Mouse (Mus musculus) heart, embryonic 14.5 days (tissue): ENCODE data around the gene Gm11639. TPM values are rescaled to one million over a fixed set of nuclear protein-coding genes. Genes with fewer than 3 reads are reported as not detected.
A peak's percentile ranks its signal among the peaks of the same experiment; 100 is the strongest.

Source experiments
- ATAC-seq: fragments of 200-750 bp; cut with Nextera tagmentation; 2 replicates; pipeline ENCODE4 v1.8.0; 2017; ENCODE audit warnings: low read depth, moderate TSS enrichment; ENCODE audit not compliant: insufficient number of reproducible peaks, insufficient read depth, low FRiP score
- H3K27ac ChIP-seq, 2 experiments: fragments of 200-500 bp in 1 of 2; fragments of 300-500 bp in 1 of 2; sonication (generic) in 1 of 2; replicated peaks in 1 of 2; 2 replicates each; pipeline ENCODE4 v1.5.1; 2012 to 2014; ENCODE audit warnings: low read depth in 2 of 2, low read length in 2 of 2, control low read depth in 1 of 2, mild to moderate bottlenecking in 1 of 2, mixed read lengths in 1 of 2; ENCODE audit not compliant: control insufficient read depth in 1 of 2, insufficient read depth in 1 of 2
- H3K27me3 ChIP-seq: fragments of 300-500 bp; sonication (generic); 2 replicates; pipeline ENCODE4 v1.6.1; 2014; ENCODE audit warnings: mild to moderate bottlenecking, low read length, control low read depth; ENCODE audit not compliant: control insufficient read depth, insufficient read depth
- H3K36me3 ChIP-seq: fragments of 300-500 bp; sonication (generic); 2 replicates; pipeline ENCODE4 v1.6.1; 2014; ENCODE audit warnings: mild to moderate bottlenecking, control low read depth, low read length, mixed read lengths; ENCODE audit not compliant: control insufficient read depth, insufficient read depth
- H3K4me1 ChIP-seq, 2 experiments: fragments of 200-500 bp in 1 of 2; fragments of 300-500 bp in 1 of 2; sonication (generic) in 1 of 2; 2 replicates each; pipeline ENCODE4 v1.6.1; 2012 to 2014; ENCODE audit warnings: low read length in 2 of 2, control low read depth in 1 of 2, mixed read lengths in 1 of 2; ENCODE audit not compliant: control insufficient read depth in 2 of 2, insufficient read depth in 2 of 2
- H3K4me2 ChIP-seq: fragments of 300-500 bp; sonication (generic); 2 replicates; pipeline ENCODE4 v1.6.1; 2014; ENCODE audit warnings: mild to moderate bottlenecking, low read length
- H3K4me3 ChIP-seq, 2 experiments: fragments of 200-500 bp in 1 of 2; fragments of 300-500 bp in 1 of 2; sonication (generic) in 1 of 2; 2 replicates each; pipeline ENCODE4 v1.5.1; 2012 to 2014; ENCODE audit warnings: low read length in 2 of 2, mild to moderate bottlenecking in 2 of 2, control low read depth in 1 of 2, low read depth in 1 of 2, moderate library complexity in 1 of 2; ENCODE audit not compliant: control insufficient read depth in 1 of 2, insufficient read depth in 1 of 2
- H3K9ac ChIP-seq: fragments of 300-500 bp; sonication (generic); 2 replicates; pipeline ENCODE4 v1.6.1; 2014; ENCODE audit warnings: mild to moderate bottlenecking, low read length
- H3K9me3 ChIP-seq: fragments of 300-500 bp; sonication (generic); 2 replicates; pipeline ENCODE4 v1.6.1; 2016; ENCODE audit warnings: low read length, control low read depth; ENCODE audit not compliant: control insufficient read depth
- WGBS: fragments of 180-500 bp; shearing (Covaris S2); extraction: QIAGEN DNeasy Blood & Tissue Kit; methylation state at CpG from one replicate; pipeline ENCODE4 v1.1.7; 2014; 5-methylcytosine and 5-hydroxymethylcytosine counted together
- polyA plus RNA-seq: library from polyadenylated mRNA; unstranded; fragments of >200 nt; fragmentation: Nextera tagmentation; extraction: Ambion mirVana; gene quantifications from 2 replicates; pipeline ENCODE4 v1.2.1, GENCODE M21; 2014

Gene Gm11639
- polyA plus RNA-seq, 1 experiment from 2014 or later = not detected

DNA sequence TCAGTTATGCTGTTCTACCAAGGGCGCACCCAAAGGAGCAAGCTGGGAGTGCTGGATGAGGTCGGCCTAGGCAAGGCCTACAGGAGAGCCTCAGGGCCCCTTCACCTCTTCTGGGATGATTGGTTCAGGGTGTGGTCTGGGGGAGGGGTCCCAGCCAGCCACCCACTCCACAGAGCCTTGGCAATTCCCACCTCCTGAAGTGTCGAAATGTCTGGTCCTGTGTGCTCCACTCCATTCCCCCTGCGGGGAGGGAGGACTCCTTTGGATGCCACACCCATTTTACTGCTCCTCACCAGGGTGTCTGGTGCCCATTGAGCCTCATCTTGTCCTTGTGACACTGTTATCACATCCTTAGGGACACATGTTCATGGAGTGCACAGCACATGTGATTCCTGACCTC lies 39.3 kb upstream of the Gm11639 start:
- no peaks in the 10 kb centered on the region for H3K27me3 ChIP-seq
- 63% methylated on average over 4 of the region's 4 CpGs for WGBS
- H3K4me2 ChIP-seq = no peak overlapping the region
- H3K4me1 ChIP-seq = peaks cover 0 to 3% of the 10 kb centered on the region in 2 experiments; a peak in 1 of 4 replicates
- no peaks in the 10 kb centered on the region for H3K36me3 ChIP-seq
- no peak overlapping the region for H3K27ac ChIP-seq
- no peaks in the 10 kb centered on the region for H3K9me3 ChIP-seq
- H3K4me3 ChIP-seq = no peak overlapping the region
- H3K9ac ChIP-seq = no peak overlapping the region
- ATAC-seq = no peak

DNA sequence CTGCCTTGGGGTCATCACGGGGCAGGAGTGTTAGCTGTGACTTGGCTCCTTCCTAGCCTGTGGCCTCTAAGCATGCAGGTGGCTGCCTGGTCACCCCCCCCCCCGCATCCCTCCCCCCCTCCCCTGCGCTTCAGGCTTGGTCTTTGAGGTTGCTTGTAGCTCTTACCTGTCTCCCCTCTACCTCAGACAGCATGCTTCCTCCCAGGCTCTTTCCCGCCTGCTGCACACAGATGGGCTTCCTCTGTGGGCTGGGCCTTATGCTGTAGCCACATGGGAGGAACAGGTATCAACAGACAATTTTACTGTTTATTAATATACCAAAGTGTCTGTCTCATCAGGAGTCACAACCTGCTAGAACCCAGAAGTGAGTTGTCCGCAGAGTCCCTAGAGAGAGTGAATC lies 38.9 kb upstream of the Gm11639 start:
- ATAC-seq = no peak
- H3K9ac ChIP-seq = no peak overlapping the region
- H3K36me3 ChIP-seq = no peaks in the 10 kb centered on the region
- H3K27ac ChIP-seq = no peak overlapping the region
- 79% methylated on average over 5 of the region's 5 CpGs for WGBS
- peaks cover 0 to 3% of the 10 kb centered on the region in 2 experiments; a peak in 1 of 4 replicates for H3K4me1 ChIP-seq
- no peaks in the 10 kb centered on the region for H3K27me3 ChIP-seq
- H3K4me3 ChIP-seq = no peak overlapping the region
- no peak overlapping the region for H3K4me2 ChIP-seq
- H3K9me3 ChIP-seq = no peaks in the 10 kb centered on the region

DNA sequence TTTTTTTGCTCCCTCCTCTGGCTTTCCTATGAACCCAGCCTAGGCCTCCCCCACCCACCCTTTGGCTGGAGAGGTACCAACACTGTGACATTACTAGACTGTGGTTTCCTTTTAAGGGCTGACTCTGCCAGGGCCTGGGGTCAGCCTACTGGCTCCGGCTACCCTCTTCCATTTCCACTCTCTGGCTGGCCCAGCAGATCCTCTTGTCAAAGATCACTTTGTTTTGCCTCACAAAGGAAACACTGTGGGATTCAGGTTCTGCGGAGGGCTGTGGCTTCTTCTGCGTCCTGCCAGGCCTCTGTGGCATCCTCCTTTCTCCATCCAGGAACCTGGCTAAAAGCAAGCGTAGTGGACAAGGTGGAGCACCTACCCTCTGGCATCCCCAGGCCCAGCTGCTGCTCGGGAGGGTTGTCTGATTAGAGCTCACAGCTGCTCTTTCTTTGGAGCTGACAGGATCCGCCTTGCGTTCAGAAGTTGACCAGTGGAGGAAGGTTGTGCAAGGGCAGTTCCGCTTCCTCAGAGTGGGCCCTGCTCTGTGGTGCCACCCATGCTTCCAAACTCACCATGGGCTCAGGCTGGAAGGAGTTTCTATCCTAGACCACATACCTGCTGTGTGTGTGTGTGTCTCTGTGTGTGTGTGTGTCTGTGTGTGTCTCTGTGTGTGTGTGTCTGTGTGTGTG lies 38.2 kb upstream of the Gm11639 start:
- Histone ChIP-seq H3K9me3 (no peaks in the 10 kb centered on the region), H3K4me1 (peaks cover 0 to 3% of the 10 kb centered on the region in 2 experiments; a peak in 1 of 4 replicates), H3K9ac (peak overlapping the region; percentile 11; the same call in 1 of the 2 replicates), H3K27ac (0 out of 4 replicates have a peak overlapping the region, but pooled peaks of 1 of the 2 experiments have one; percentile 8), H3K27me3 (no peaks in the 10 kb centered on the region), H3K4me2 (no peak overlapping the region), H3K36me3 (no peaks in the 10 kb centered on the region), H3K4me3 (no peak overlapping the region)
- WGBS = 76% methylated on average over 8 of the region's 8 CpGs
- no peak for ATAC-seq

DNA sequence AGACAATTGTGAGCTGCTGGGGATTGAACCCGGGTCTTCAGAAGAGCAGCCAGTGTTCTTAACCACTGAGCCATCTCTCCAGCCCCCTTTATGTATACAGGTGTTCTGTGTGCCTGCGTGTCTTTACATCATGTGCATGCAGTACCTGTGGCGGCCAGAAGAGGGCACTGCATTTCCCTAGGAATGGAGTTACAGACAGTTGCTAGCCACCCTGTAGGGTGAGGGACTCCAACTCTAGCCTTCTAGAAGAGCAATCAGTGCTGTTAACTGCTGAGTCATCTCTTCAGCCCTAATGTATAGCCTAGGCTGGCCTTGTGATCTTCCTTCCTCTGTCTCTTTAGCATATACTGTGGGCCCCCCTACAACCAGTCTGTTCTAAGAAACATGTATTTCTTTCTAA lies 36.9 kb upstream of the Gm11639 start:
- no peaks in the 10 kb centered on the region for H3K27me3 ChIP-seq
- WGBS = 61% methylated on average over 3 of the region's 3 CpGs
- H3K36me3 ChIP-seq = no peaks in the 10 kb centered on the region
- no peak overlapping the region for H3K9ac ChIP-seq
- H3K9me3 ChIP-seq = no peaks in the 10 kb centered on the region
- H3K27ac ChIP-seq = no peak overlapping the region
- no peak overlapping the region for H3K4me2 ChIP-seq
- peaks cover 0 to 3% of the 10 kb centered on the region in 2 experiments; a peak in 1 of 4 replicates for H3K4me1 ChIP-seq
- H3K4me3 ChIP-seq = no peak overlapping the region
- ATAC-seq = no peak

DNA sequence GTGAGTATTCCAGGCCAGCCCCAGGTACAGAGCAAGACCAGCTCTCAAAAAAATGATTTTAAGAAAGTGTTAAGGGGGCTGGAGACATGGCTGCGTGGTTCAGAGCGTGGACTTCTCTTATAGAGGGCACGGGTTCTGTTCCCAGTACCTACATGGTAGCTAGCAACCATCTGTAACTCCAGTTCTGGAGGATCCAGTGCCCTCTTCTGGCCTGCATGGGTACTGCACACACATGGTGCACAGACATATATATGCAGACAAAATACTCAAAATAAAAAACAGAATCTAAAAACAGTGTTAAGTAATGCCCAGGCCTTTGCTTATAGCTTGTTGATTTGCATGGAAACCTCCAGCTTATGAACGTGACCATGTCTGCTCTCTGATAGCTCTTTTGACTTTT lies 24.9 kb upstream of the Gm11639 start:
- WGBS = 97% methylated on average over 4 of the region's 4 CpGs
- H3K27me3 ChIP-seq = no peaks in the 10 kb centered on the region
- peaks cover 7% of the 10 kb centered on the region for H3K9me3 ChIP-seq
- H3K4me1 ChIP-seq = peaks cover 2 to 23% of the 10 kb centered on the region in 2 experiments; a peak in 3 of 4 replicates
- H3K36me3 ChIP-seq = no peaks in the 10 kb centered on the region
- H3K4me2 ChIP-seq = no peak overlapping the region
- H3K27ac ChIP-seq = no peak overlapping the region
- H3K9ac ChIP-seq = no peak overlapping the region
- no peak overlapping the region for H3K4me3 ChIP-seq
- ATAC-seq = no peak

DNA sequence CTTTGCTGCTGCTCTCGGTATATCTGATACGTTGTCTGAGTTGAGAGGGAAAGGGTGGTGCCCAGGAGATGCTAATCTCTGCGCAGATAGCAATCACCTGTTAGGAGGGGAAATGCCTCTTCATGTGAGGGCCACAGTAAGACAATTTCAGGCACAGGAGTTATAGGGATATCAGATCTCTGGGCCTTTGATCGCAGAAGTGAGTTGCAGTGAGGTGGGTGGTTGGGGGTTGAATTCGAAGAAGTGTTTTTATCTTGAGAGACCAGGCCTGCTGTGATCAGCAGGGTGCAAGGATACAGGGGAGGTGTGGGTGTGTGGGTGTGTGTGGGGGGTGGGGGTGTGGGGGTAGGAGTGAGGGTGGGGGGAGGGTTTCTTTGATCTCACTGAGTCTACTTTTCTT lies 24.4 kb upstream of the Gm11639 start:
- Histone ChIP-seq H3K36me3 (no peaks in the 10 kb centered on the region), H3K9me3 (peaks cover 7% of the 10 kb centered on the region), H3K4me1 (peaks cover 2 to 23% of the 10 kb centered on the region in 2 experiments; a peak in 3 of 4 replicates), H3K27ac (no peak overlapping the region), H3K9ac (no peak overlapping the region), H3K4me2 (no peak overlapping the region), H3K27me3 (no peaks in the 10 kb centered on the region), H3K4me3 (no peak overlapping the region)
- ATAC-seq = no peak
- 76% methylated on average over 5 of the region's 5 CpGs for WGBS

DNA sequence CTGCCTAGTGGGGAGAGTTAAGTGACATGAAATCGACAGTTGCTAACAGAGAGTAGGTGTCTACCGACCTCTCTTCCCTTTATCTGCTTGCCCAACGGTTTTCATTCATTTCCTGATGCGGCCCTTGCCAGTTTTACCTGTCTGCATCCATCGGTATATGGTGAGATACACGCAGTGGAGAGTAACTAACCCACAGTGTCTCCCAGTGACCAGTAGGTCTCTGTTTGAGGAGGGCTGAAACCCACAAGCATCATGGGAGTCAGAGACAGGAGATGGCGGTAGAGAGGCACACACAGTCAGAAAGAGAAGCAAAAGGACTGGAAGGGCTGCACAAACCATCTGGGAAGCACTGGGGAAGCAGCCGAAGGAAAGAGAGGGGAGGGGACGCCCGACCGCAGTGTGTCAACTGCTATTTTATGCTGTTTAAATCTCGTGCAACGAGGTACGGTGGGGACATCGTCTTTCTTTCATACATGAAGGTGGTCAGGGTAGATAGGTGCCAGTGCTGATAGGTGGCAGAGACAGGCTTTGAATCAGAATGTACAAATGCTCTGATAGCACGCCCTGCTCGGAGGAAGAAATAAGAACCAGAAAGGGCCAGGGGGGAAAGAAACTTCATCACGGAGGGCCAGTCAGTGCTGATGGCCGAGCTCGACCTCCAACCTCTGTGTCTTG lies 23.8 kb upstream of the Gm11639 start:
- no peak overlapping the region for H3K4me3 ChIP-seq
- no peak overlapping the region for H3K4me2 ChIP-seq
- 70% methylated on average over 20 of the region's 20 CpGs for WGBS
- H3K27ac ChIP-seq = no peak overlapping the region
- peaks cover 2 to 18% of the 10 kb centered on the region in 2 experiments; a peak in 3 of 4 replicates for H3K4me1 ChIP-seq
- no peak overlapping the region for H3K9ac ChIP-seq
- H3K36me3 ChIP-seq = no peaks in the 10 kb centered on the region
- no peak for ATAC-seq
- H3K27me3 ChIP-seq = no peaks in the 10 kb centered on the region
- H3K9me3 ChIP-seq = peaks cover 7% of the 10 kb centered on the region
